Mouse (Mus musculus) hindbrain, embryonic 11.5 days (tissue): ENCODE data around the gene Ctc1. TPM values are rescaled to one million over a fixed set of nuclear protein-coding genes. Genes with fewer than 3 reads are reported as not detected.
"Not testable (repeated sequence)": the region's sequence is repeated elsewhere in the genome, so short reads cannot be mapped to it uniquely, and the experiment has no call there.

Source experiments
- ATAC-seq: fragments of 200-750 bp; cut with Nextera tagmentation; 2 replicates; pipeline ENCODE4 v1.8.0; 2017; ENCODE audit warnings: mild to moderate bottlenecking, moderate TSS enrichment, moderate library complexity; ENCODE audit not compliant: low FRiP score
- DNase-seq: peaks from one replicate; pipeline ENCODE4 v3.0.0-alpha.2; 2015; ENCODE audit warnings: low spot score
- H3K27ac ChIP-seq: fragments of 300-500 bp; sonication (generic); 2 replicates; pipeline ENCODE4 v1.5.1; 2014; ENCODE audit warnings: mild to moderate bottlenecking, low read depth, low read length
- H3K27me3 ChIP-seq: fragments of 300-500 bp; sonication (generic); 2 replicates; pipeline ENCODE4 v1.6.1; 2014; ENCODE audit warnings: mild to moderate bottlenecking, low read length, moderate library complexity, mixed read lengths; ENCODE audit not compliant: control insufficient read depth, insufficient read depth
- H3K36me3 ChIP-seq: fragments of 300-500 bp; sonication (generic); 2 replicates; pipeline ENCODE4 v1.6.1; 2014; ENCODE audit warnings: mild to moderate bottlenecking, low read length, moderate library complexity, mixed read lengths; ENCODE audit not compliant: control insufficient read depth, insufficient read depth
- H3K4me1 ChIP-seq: fragments of 300-500 bp; sonication (generic); replicated peaks from 2 replicates; pipeline ENCODE4 v1.6.1; 2014; ENCODE audit warnings: low read length, mixed read lengths; ENCODE audit not compliant: control insufficient read depth, insufficient read depth
- H3K4me2 ChIP-seq: fragments of 300-500 bp; sonication (generic); replicated peaks from 2 replicates; pipeline ENCODE4 v1.6.1; 2014; ENCODE audit warnings: mild to moderate bottlenecking, low read depth, low read length
- H3K4me3 ChIP-seq: fragments of 300-500 bp; sonication (generic); 2 replicates; pipeline ENCODE4 v1.5.1; 2014; ENCODE audit warnings: low read depth, low read length
- H3K9ac ChIP-seq: fragments of 300-500 bp; sonication (generic); 2 replicates; pipeline ENCODE4 v1.6.1; 2014; ENCODE audit warnings: low read depth, low read length
- H3K9me3 ChIP-seq: fragments of 300-500 bp; sonication (generic); 2 replicates; pipeline ENCODE4 v1.6.1; 2016; ENCODE audit warnings: low read length; ENCODE audit not compliant: control insufficient read depth
- WGBS: fragments of 180-500 bp; shearing (Covaris S2); extraction: QIAGEN DNeasy Blood & Tissue Kit; methylation state at CpG from one replicate; pipeline ENCODE4 v1.1.7; 2014; 5-methylcytosine and 5-hydroxymethylcytosine counted together
- polyA plus RNA-seq: library from polyadenylated mRNA; unstranded; fragments of >200 nt; fragmentation: Nextera tagmentation; extraction: Ambion mirVana; gene quantifications from 2 replicates; pipeline ENCODE4 v1.2.1, GENCODE M21; 2014

Ctc1 gene
- polyA plus RNA-seq: 48.7 and 59.5 TPM in 2 replicates

GRCm38 (mm10) chr11:69015644-69016441 is at the start of gene Ctc1:
Gene Ctc1 (plus strand): TSS chr11:69015911.
- DNase-seq: peak; percentile 93
- Histone ChIP-seq H3K9me3 (no peaks in the 10 kb centered on the region), H3K4me3 (peak within 1 kb of the TSS; percentile 57), H3K4me2 (peak within 1 kb of the TSS; percentile 64), H3K27ac (peak within 1 kb of the TSS; percentile 66), H3K36me3 (no peaks in the 10 kb centered on the region), H3K9ac (peak within 1 kb of the TSS; percentile 77), H3K4me1 (peaks cover 5% of the 10 kb centered on the region), H3K27me3 (no peaks in the 10 kb centered on the region)
- peak; percentile 97 for ATAC-seq
- 3% methylated on average over 38 of the region's 38 CpGs for WGBS

GRCm38 (mm10) chr11:68966554-68966953 is 49.2 kb upstream of the Ctc1 start:
- Histone ChIP-seq H3K4me1 (no peaks in the 10 kb centered on the region), H3K36me3 (no peaks in the 10 kb centered on the region), H3K4me3 (no peak overlapping the region), H3K9me3 (no peaks in the 10 kb centered on the region), H3K27me3 (peaks cover 2% of the 10 kb centered on the region; the same call in 1 of the 2 replicates), H3K4me2 (no peak overlapping the region), H3K9ac (no peak overlapping the region), H3K27ac (no peak overlapping the region)
- no peak for ATAC-seq
- no peak for DNase-seq
- 62% methylated on average over 1 of the region's 1 CpGs for WGBS

GRCm38 (mm10) chr11:68967337-68968282 is 48.1 kb upstream of the Ctc1 start, which contains the start of gene Slc25a35:
Gene Slc25a35 (plus strand): TSS chr11:68968131.
- peak; percentile 87 for DNase-seq
- Histone ChIP-seq H3K4me2 (peak within 1 kb of the TSS; percentile 95), H3K27me3 (peaks cover 2% of the 10 kb centered on the region; the same call in 1 of the 2 replicates), H3K27ac (no peak within 1 kb of the TSS), H3K4me3 (peak within 1 kb of the TSS; percentile 42), H3K4me1 (no peaks in the 10 kb centered on the region), H3K9ac (peak within 1 kb of the TSS; percentile 64), H3K36me3 (no peaks in the 10 kb centered on the region), H3K9me3 (no peaks in the 10 kb centered on the region)
- 2% methylated on average over 50 of the region's 50 CpGs for WGBS
- peak; percentile 96 for ATAC-seq

GRCm38 (mm10) chr11:68968752-68969151 is 47.0 kb upstream of the Ctc1 start:
- no peaks in the 10 kb centered on the region for H3K4me1 ChIP-seq
- DNase-seq: no peak
- H3K36me3 ChIP-seq: no peaks in the 10 kb centered on the region
- H3K27me3 ChIP-seq: peaks cover 2% of the 10 kb centered on the region; the same call in 1 of the 2 replicates
- no peaks in the 10 kb centered on the region for H3K9me3 ChIP-seq
- ATAC-seq: no peak
- no peak overlapping the region for H3K4me2 ChIP-seq
- no peak overlapping the region for H3K9ac ChIP-seq
- no peak overlapping the region for H3K4me3 ChIP-seq
- no peak overlapping the region for H3K27ac ChIP-seq
- 88% methylated on average over 11 of the region's 11 CpGs for WGBS

GRCm38 (mm10) chr11:68970232-68970631 is 45.5 kb upstream of the Ctc1 start:
- no peak for ATAC-seq
- WGBS: 79% methylated on average over 4 of the region's 4 CpGs
- Histone ChIP-seq H3K36me3 (no peaks in the 10 kb centered on the region), H3K27me3 (peaks cover 2% of the 10 kb centered on the region; the same call in 1 of the 2 replicates), H3K9me3 (no peaks in the 10 kb centered on the region), H3K4me1 (no peaks in the 10 kb centered on the region), H3K4me2 (no peak overlapping the region), H3K27ac (no peak overlapping the region), H3K9ac (no peak overlapping the region), H3K4me3 (no peak overlapping the region)
- DNase-seq: no peak

- peak overlapping the region; percentile 42; the same call in 1 of the 2 replicates for H3K9ac ChIP-seq
- H3K36me3 ChIP-seq, H3K27me3 ChIP-seq, H3K9me3 ChIP-seq, H3K27ac ChIP-seq, H3K4me1 ChIP-seq: not testable (repeated sequence)
- ATAC-seq (peak; percentile 91), DNase-seq (peak; percentile 92)
- peak overlapping the region; percentile 39 for H3K4me3 ChIP-seq
- under 1% methylated on average over 37 of the region's 38 CpGs for WGBS
- peak overlapping the region; percentile 54 for H3K4me2 ChIP-seq
Measured at GRCm38 (mm10) chr11:68973250-68974058, 42.3 kb upstream of the Ctc1 start.

GRCm38 (mm10) chr11:68974059-68974450 is 41.7 kb upstream of the Ctc1 start:
- peak overlapping the region; percentile 12; the same call in 1 of the 2 replicates for H3K9ac ChIP-seq
- peak overlapping the region; percentile 39 for H3K4me3 ChIP-seq
- H3K27me3 ChIP-seq: no peaks in the 10 kb centered on the region
- 28% methylated on average over 6 of the region's 6 CpGs for WGBS
- no peaks in the 10 kb centered on the region for H3K36me3 ChIP-seq
- H3K9me3 ChIP-seq: no peaks in the 10 kb centered on the region
- DNase-seq (no peak), ATAC-seq (no peak)
- no peaks in the 10 kb centered on the region for H3K4me1 ChIP-seq
- H3K27ac ChIP-seq: no peak overlapping the region
- H3K4me2 ChIP-seq: peak overlapping the region; percentile 54

GRCm38 (mm10) chr11:68975085-68975484 is 40.6 kb upstream of the Ctc1 start, which contains the start of gene Rangrf:
Gene Rangrf (minus strand): TSS chr11:68975185.
- no peaks in the 10 kb centered on the region for H3K4me1 ChIP-seq
- H3K27ac ChIP-seq: no peak within 1 kb of the TSS
- DNase-seq (no peak), ATAC-seq (no peak)
- H3K9me3 ChIP-seq: no peaks in the 10 kb centered on the region
- H3K36me3 ChIP-seq: no peaks in the 10 kb centered on the region
- peak within 1 kb of the TSS; percentile 12; the same call in 1 of the 2 replicates for H3K9ac ChIP-seq
- no peaks in the 10 kb centered on the region for H3K27me3 ChIP-seq
- WGBS: 82% methylated on average over 7 of the region's 7 CpGs
- H3K4me3 ChIP-seq: peak within 1 kb of the TSS; percentile 39
- H3K4me2 ChIP-seq: peak within 1 kb of the TSS; percentile 54
